In the genomic region with DNA sequence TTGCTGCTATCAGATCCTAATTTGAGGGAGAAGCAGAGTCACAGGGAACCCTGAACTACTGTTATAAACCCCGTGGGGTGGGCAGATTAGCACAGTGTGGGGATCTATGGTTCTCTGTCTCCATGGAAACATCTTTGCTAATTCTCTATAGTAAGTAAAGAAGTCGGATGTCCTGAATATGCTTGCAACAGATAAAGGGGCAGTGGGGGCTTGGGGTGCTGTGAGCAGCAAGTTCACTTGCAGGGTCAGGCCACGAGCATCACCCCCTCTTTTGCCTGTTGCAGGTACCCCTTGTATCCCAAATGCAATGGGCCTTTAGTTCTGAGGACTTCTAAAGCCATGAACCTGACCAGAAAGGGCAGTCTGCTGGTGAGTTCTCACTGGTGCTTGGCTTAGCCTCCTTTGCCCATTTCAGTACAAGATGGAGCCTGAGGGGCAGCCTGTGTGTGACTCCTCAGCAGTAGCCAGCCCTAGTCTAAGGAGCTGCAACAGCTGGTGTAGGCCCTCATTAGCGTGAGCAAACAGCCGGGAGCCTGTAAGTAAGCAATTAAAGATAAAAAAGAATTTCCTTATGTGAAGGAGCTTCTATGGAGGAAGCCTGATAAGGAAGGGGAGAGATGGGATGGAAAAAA, we compare ENCODE assay signal across 10 mouse cellular contexts. TPM values are rescaled to one million over a fixed set of nuclear protein-coding genes. Genes with fewer than 3 reads are reported as not detected.
DNase-seq lines count a peak whose midpoint lies in the region; ATAC-seq and TF ChIP-seq lines count a peak whose summit lies in the region.
"Not testable (repeated sequence)": the region's sequence is repeated elsewhere in the genome, so short reads cannot be mapped to it uniquely, and the experiment has no call there.
"Had no signal": no experiment of that assay in that cellular context is flagged by ENCODE, and none has a peak within 500 bp of the region (broad histone marks: within the 10 kb centered on the region; RNA-seq: fewer than 3 reads in every experiment).

No protein-coding gene starts in this region.

- H3K36me3 ChIP-seq in embryonic facial prominence, embryonic 11.5 days (replicated peaks; ENCODE audit: control insufficient read depth, insufficient read depth, low read depth, low read length); forebrain, postnatal 0 days (ENCODE audit: insufficient read depth); heart, embryonic 16.5 days (ENCODE audit: control insufficient read depth, insufficient read depth); hindbrain, postnatal 0 days (ENCODE audit: insufficient read depth, low read length); limb, embryonic 13.5 days; lung, postnatal 0 days (ENCODE audit: insufficient read depth, low read length); midbrain, embryonic 16.5 days (ENCODE audit: control insufficient read depth, insufficient read depth, low read length); stomach, embryonic 14.5 days (ENCODE audit: control insufficient read depth, insufficient read depth, low read length): not testable (repeated sequence)

- not testable (repeated sequence) for H3K27ac ChIP-seq in embryonic facial prominence, embryonic 11.5 days (replicated peaks; ENCODE audit: low read depth, low read length); forebrain, postnatal 0 days (ENCODE audit: low read depth, low read length); heart, embryonic 16.5 days (ENCODE audit: low read length); hindbrain, postnatal 0 days; limb, embryonic 13.5 days; lung, postnatal 0 days (ENCODE audit: low read length); midbrain, embryonic 16.5 days (ENCODE audit: low read length); stomach, embryonic 14.5 days (ENCODE audit: low read length)

- not testable (repeated sequence) for H3K9ac ChIP-seq in embryonic facial prominence, embryonic 11.5 days (replicated peaks; ENCODE audit: low read length); forebrain, postnatal 0 days; heart, embryonic 16.5 days (ENCODE audit: low read length); hindbrain, postnatal 0 days (replicated peaks; ENCODE audit: low read length); limb, embryonic 13.5 days; lung, postnatal 0 days (replicated peaks; ENCODE audit: low read depth); midbrain, embryonic 16.5 days (ENCODE audit: low read depth, low read length); stomach, embryonic 14.5 days (replicated peaks; ENCODE audit: low read depth, low read length)

- not testable (repeated sequence) for H3K4me2 ChIP-seq in embryonic facial prominence, embryonic 11.5 days (ENCODE audit: low read depth, low read length); forebrain, postnatal 0 days (ENCODE audit: low read depth); heart, embryonic 16.5 days (ENCODE audit: low read depth, low read length); hindbrain, postnatal 0 days (ENCODE audit: low read depth, low read length); limb, embryonic 13.5 days (replicated peaks); lung, postnatal 0 days (replicated peaks; ENCODE audit: low read depth, low read length); midbrain, embryonic 16.5 days (ENCODE audit: low read length); stomach, embryonic 14.5 days (replicated peaks; ENCODE audit: low read depth, low read length)

- not testable (repeated sequence) for H3K4me1 ChIP-seq in embryonic facial prominence, embryonic 11.5 days (ENCODE audit: control insufficient read depth, insufficient read depth, low read length); forebrain, postnatal 0 days (ENCODE audit: insufficient read depth); heart, embryonic 16.5 days (ENCODE audit: control insufficient read depth, insufficient read depth, low read length); hindbrain, postnatal 0 days (ENCODE audit: insufficient read depth, low read length); limb, embryonic 13.5 days; lung, postnatal 0 days (ENCODE audit: insufficient read depth, low read depth, low read length); midbrain, embryonic 16.5 days (ENCODE audit: control insufficient read depth, insufficient read depth, low read length); stomach, embryonic 14.5 days (ENCODE audit: control insufficient read depth, insufficient read depth, low read length)

- H3K27me3 ChIP-seq in embryonic facial prominence, embryonic 11.5 days (ENCODE audit: control insufficient read depth, insufficient read depth, low read length); forebrain, postnatal 0 days (ENCODE audit: insufficient read depth, low read length); heart, embryonic 16.5 days (ENCODE audit: control insufficient read depth, insufficient read depth, low read length); hindbrain, postnatal 0 days (ENCODE audit: insufficient read depth, low read length); limb, embryonic 13.5 days; lung, postnatal 0 days (replicated peaks; ENCODE audit: insufficient read depth, low read length); midbrain, embryonic 16.5 days (ENCODE audit: control insufficient read depth, insufficient read depth, low read depth, low read length); stomach, embryonic 14.5 days (ENCODE audit: control insufficient read depth, insufficient read depth, low read length): not testable (repeated sequence)

- H3K4me3 ChIP-seq in embryonic facial prominence, embryonic 11.5 days (ENCODE audit: low read depth, low read length); forebrain, postnatal 0 days (ENCODE audit: low read depth, low read length); heart, embryonic 16.5 days (ENCODE audit: low read length); hindbrain, postnatal 0 days (ENCODE audit: low read length); limb, embryonic 13.5 days; lung, postnatal 0 days (ENCODE audit: low read depth, low read length); midbrain, embryonic 16.5 days (ENCODE audit: low read depth, low read length); stomach, embryonic 14.5 days (ENCODE audit: low read depth, low read length): not testable (repeated sequence)

- H3K9me3 ChIP-seq in embryonic facial prominence, embryonic 11.5 days (replicated peaks; ENCODE audit: control insufficient read depth, low read length); forebrain, postnatal 0 days (ENCODE audit: low read length); heart, embryonic 16.5 days (replicated peaks; ENCODE audit: control insufficient read depth, low read length); hindbrain, postnatal 0 days (ENCODE audit: low read length); limb, embryonic 13.5 days; lung, postnatal 0 days (ENCODE audit: low read length); midbrain, embryonic 16.5 days (replicated peaks; ENCODE audit: control insufficient read depth, low read length, poor library complexity, severe bottlenecking); stomach, embryonic 14.5 days (ENCODE audit: control insufficient read depth, low read depth, low read length): not testable (repeated sequence)

- not testable (repeated sequence) for DNase-seq in embryonic facial prominence, embryonic 11.5 days (ENCODE audit: low spot score); forebrain, postnatal 0 days; hindbrain, postnatal 0 days (ENCODE audit: low spot score); lung, postnatal 0 days (ENCODE audit: low spot score)

- WGBS in embryonic facial prominence, embryonic 11.5 days = 40% methylated on average over 1 of the region's 5 CpGs
- WGBS in forebrain, postnatal 0 days = 45% methylated on average over 1 of the region's 5 CpGs
- WGBS in heart, embryonic 16.5 days = 11% methylated on average over 2 of the region's 5 CpGs
- 60% methylated on average over 1 of the region's 5 CpGs for WGBS in hindbrain, postnatal 0 days
- WGBS in limb, embryonic 13.5 days = 58% methylated on average over 2 of the region's 5 CpGs
- no CpG with 5 or more reads among the region's 5 CpGs for WGBS in lung, postnatal 0 days
- WGBS in midbrain, embryonic 16.5 days = 71% methylated on average over 1 of the region's 5 CpGs
- WGBS in stomach, embryonic 14.5 days = 50% methylated on average over 1 of the region's 5 CpGs

- not testable (repeated sequence) for TF ChIP-seq CTCF in forebrain, postnatal 0 days (IDR thresholded peaks at IDR 0.05; ENCODE audit: low read depth); hindbrain, postnatal 0 days (IDR thresholded peaks at IDR 0.05; ENCODE audit: low read depth); lung, postnatal 0 days (IDR thresholded peaks at IDR 0.05)

- ATAC-seq in embryonic facial prominence, embryonic 11.5 days (replicated peaks; ENCODE audit: insufficient number of reproducible peaks, low FRiP score, low TSS enrichment, low read depth) = peak; percentile 67
- ATAC-seq in forebrain, postnatal 0 days = peak; percentile 78
- peak; percentile 37; the same call in 1 of the 2 replicates for ATAC-seq in heart, embryonic 16.5 days (replicated peaks; ENCODE audit: extremely low read depth, insufficient read depth, low FRiP score)
- peak; percentile 70; the same call in 1 of the 2 replicates for ATAC-seq in hindbrain, postnatal 0 days
- ATAC-seq in limb, embryonic 13.5 days (ENCODE audit: low FRiP score, low read depth) = peak; percentile 51
- ATAC-seq in lung, postnatal 0 days = 0 out of 2 replicates have a peak, but pooled peaks have one; percentile 17
- peak; percentile 73 for ATAC-seq in midbrain, embryonic 16.5 days
- ATAC-seq in stomach, embryonic 14.5 days (ENCODE audit: insufficient number of reproducible peaks, insufficient read depth, low FRiP score, low read depth) = peak; percentile 37; the same call in 1 of the 2 replicates

- TF ChIP-seq EP300 in lung, postnatal 0 days (IDR thresholded peaks at IDR 0.05) = not testable (repeated sequence)

RNA-seq across cellular contexts. Expression of gene Slc16a14, which starts 58.9 kb away (rescaled TPM):
- polyA plus RNA-seq in embryonic facial prominence, embryonic 11.5 days (2014; fragmentation: Nextera tagmentation; extraction: Ambion mirVana) = 0.29 and 0.31 TPM in 2 replicates
- 11.5 and 23.2 TPM in 2 replicates for total RNA-seq in forebrain, postnatal 0 days (2014; rRNA removed)
- 10.6 and 15.7 TPM in 2 replicates for polyA plus RNA-seq in forebrain, postnatal 0 days (2015; fragmentation: Nextera tagmentation; extraction: Ambion mirVana)
- not detected in 2 replicates for polyA plus RNA-seq in heart, embryonic 16.5 days (2015; fragmentation: Nextera tagmentation; extraction: Ambion mirVana)
- total RNA-seq in hindbrain, postnatal 0 days (2014; rRNA removed) = 15.7 and 20.3 TPM in 2 replicates
- 14.5 and 16.2 TPM in 2 replicates for polyA plus RNA-seq in hindbrain, postnatal 0 days (2015; fragmentation: Nextera tagmentation; extraction: Ambion mirVana)
- polyA plus RNA-seq in limb, embryonic 13.5 days (2015; fragmentation: Nextera tagmentation; extraction: Ambion mirVana) = 0.34 and 0.91 TPM in 2 replicates
- 0.04 TPM in 1 of 2 replicates, not detected in the other for polyA plus RNA-seq in lung, postnatal 0 days (2015; fragmentation: Nextera tagmentation; extraction: Ambion mirVana)
- 17.2 and 17.7 TPM in 2 replicates for polyA plus RNA-seq in midbrain, embryonic 16.5 days (2015; fragmentation: Nextera tagmentation; extraction: Ambion mirVana)
- 0.20 and 0.42 TPM in 2 replicates for polyA plus RNA-seq in stomach, embryonic 14.5 days (2014; fragmentation: Nextera tagmentation; extraction: Ambion mirVana)
- total RNA-seq: common myeloid progenitor, adult 5-6 weeks; gastrocnemius, postnatal 10 days had no signal

Comparison
In these comparisons a context has a peak if more than half of its experiments do, and no peak if none do; other contexts are left out.
1. ATAC-seq: peak in every context shown above with its lines; median percentile 78 in forebrain, postnatal 0 days; 73 in midbrain, embryonic 16.5 days; 70 in hindbrain, postnatal 0 days; 67 in embryonic facial prominence, embryonic 11.5 days; 51 in limb, embryonic 13.5 days; 37 in heart, embryonic 16.5 days; 37 in stomach, embryonic 14.5 days; 17 in lung, postnatal 0 days.